Mouse (Mus musculus) midbrain, embryonic 12.5 days (tissue): ENCODE results near the gene Polr1c. TPM values are rescaled to one million over a fixed set of nuclear protein-coding genes. Genes with fewer than 3 reads are reported as not detected.
A peak's percentile ranks its signal among the peaks of the same experiment; 100 is the strongest.

Experiments used
- ATAC-seq: fragments of 200-750 bp; cut with Nextera tagmentation; 2 replicates; pipeline ENCODE4 v1.8.0; 2017; ENCODE audit warnings: low read depth, moderate TSS enrichment, moderate library complexity; ENCODE audit not compliant: low FRiP score
- H3K27ac ChIP-seq: fragments of 300-500 bp; sonication (generic); replicated peaks from 2 replicates; pipeline ENCODE4 v1.5.1; 2016; ENCODE audit warnings: mild to moderate bottlenecking
- H3K27me3 ChIP-seq: fragments of 300-500 bp; sonication (generic); 2 replicates; pipeline ENCODE4 v1.6.1; 2016; ENCODE audit warnings: mild to moderate bottlenecking
- H3K36me3 ChIP-seq: fragments of 300-500 bp; sonication (generic); 2 replicates; pipeline ENCODE4 v1.6.1; 2016
- H3K4me1 ChIP-seq: fragments of 300-500 bp; sonication (generic); 2 replicates; pipeline ENCODE4 v1.6.1; 2016
- H3K4me2 ChIP-seq: fragments of 300-500 bp; sonication (generic); replicated peaks from 2 replicates; pipeline ENCODE4 v1.6.1; 2016; ENCODE audit warnings: mild to moderate bottlenecking, moderate library complexity
- H3K4me3 ChIP-seq: fragments of 300-500 bp; sonication (generic); 2 replicates; pipeline ENCODE4 v1.5.1; 2016; ENCODE audit warnings: mild to moderate bottlenecking
- H3K9ac ChIP-seq: fragments of 300-500 bp; sonication (generic); replicated peaks from 2 replicates; pipeline ENCODE4 v1.6.1; 2016; ENCODE audit warnings: mild to moderate bottlenecking, moderate library complexity
- H3K9me3 ChIP-seq: fragments of 300-500 bp; sonication (generic); 2 replicates; pipeline ENCODE4 v1.6.1; 2016; ENCODE audit warnings: mild to moderate bottlenecking
- WGBS: fragments of 180-500 bp; shearing (Covaris S2); methylation state at CpG from one replicate; pipeline ENCODE4 v1.1.7; 2016; 5-methylcytosine and 5-hydroxymethylcytosine counted together
- polyA plus RNA-seq: library from polyadenylated mRNA; unstranded; fragments of >200 nt; fragmentation: Nextera tagmentation; extraction: Ambion mirVana; gene quantifications from 2 replicates; pipeline ENCODE4 v1.2.1, GENCODE M21; 2016

Polr1c gene
- polyA plus RNA-seq, 1 experiment from 2014 or later = 96.6 TPM

- Histone ChIP-seq H3K27ac (no peak overlapping the region), H3K4me3 (no peak overlapping the region), H3K9ac (no peak overlapping the region), H3K27me3 (no peaks in the 10 kb centered on the region), H3K36me3 (peaks cover 60% of the 10 kb centered on the region), H3K9me3 (no peaks in the 10 kb centered on the region), H3K4me1 (no peaks in the 10 kb centered on the region), H3K4me2 (no peak overlapping the region)
- 95% methylated on average over 10 of the region's 10 CpGs for WGBS
- ATAC-seq = no peak
These were observed 27.7 kb upstream of the Polr1c start for GRCm38 (mm10) chr17:46275506-46275905.

GRCm38 (mm10) chr17:46275034-46275433, 27.2 kb upstream of the Polr1c start:
- Histone ChIP-seq H3K9me3 (no peaks in the 10 kb centered on the region), H3K9ac (no peak overlapping the region), H3K4me2 (no peak overlapping the region), H3K4me1 (no peaks in the 10 kb centered on the region), H3K27ac (no peak overlapping the region), H3K27me3 (no peaks in the 10 kb centered on the region), H3K4me3 (no peak overlapping the region), H3K36me3 (peaks cover 61% of the 10 kb centered on the region)
- WGBS = 82% methylated on average over 6 of the region's 6 CpGs
- ATAC-seq = no peak

- no peak for ATAC-seq
- Histone ChIP-seq H3K9ac (no peak overlapping the region), H3K4me1 (no peaks in the 10 kb centered on the region), H3K4me2 (no peak overlapping the region), H3K27me3 (no peaks in the 10 kb centered on the region), H3K36me3 (peaks cover 62% of the 10 kb centered on the region), H3K27ac (no peak overlapping the region), H3K4me3 (no peak overlapping the region), H3K9me3 (no peaks in the 10 kb centered on the region)
- 77% methylated on average over 6 of the region's 6 CpGs for WGBS
These were observed 26.6 kb upstream of the Polr1c start for GRCm38 (mm10) chr17:46274465-46274864.

GRCm38 (mm10) chr17:46273803-46274236, 26.0 kb upstream of the Polr1c start:
- H3K4me2 ChIP-seq = no peak overlapping the region
- no peaks in the 10 kb centered on the region for H3K27me3 ChIP-seq
- no peak overlapping the region for H3K9ac ChIP-seq
- H3K9me3 ChIP-seq = no peaks in the 10 kb centered on the region
- H3K36me3 ChIP-seq = peaks cover 60% of the 10 kb centered on the region
- ATAC-seq = no peak
- H3K4me1 ChIP-seq = no peaks in the 10 kb centered on the region
- 74% methylated on average over 1 of the region's 1 CpGs for WGBS
- no peak overlapping the region for H3K27ac ChIP-seq
- no peak overlapping the region for H3K4me3 ChIP-seq

- no peaks in the 10 kb centered on the region for H3K9me3 ChIP-seq
- 0 out of 2 replicates have a peak overlapping the region, but pooled peaks have one; percentile 11 for H3K9ac ChIP-seq
- H3K36me3 ChIP-seq = peaks cover 58% of the 10 kb centered on the region
- H3K4me1 ChIP-seq = no peaks in the 10 kb centered on the region
- no peak overlapping the region for H3K4me2 ChIP-seq
- no peak for ATAC-seq
- H3K27ac ChIP-seq = no peak overlapping the region
- WGBS = 90% methylated on average over 5 of the region's 5 CpGs
- no peaks in the 10 kb centered on the region for H3K27me3 ChIP-seq
- no peak overlapping the region for H3K4me3 ChIP-seq
These were observed 24.8 kb upstream of the Polr1c start for GRCm38 (mm10) chr17:46272675-46273074.

- Histone ChIP-seq H3K9ac (peak overlapping the region; percentile 15; the same call in 1 of the 2 replicates), H3K4me2 (no peak overlapping the region), H3K27ac (no peak overlapping the region), H3K27me3 (no peaks in the 10 kb centered on the region), H3K4me1 (no peaks in the 10 kb centered on the region), H3K36me3 (peaks cover 59% of the 10 kb centered on the region), H3K4me3 (no peak overlapping the region), H3K9me3 (no peaks in the 10 kb centered on the region)
- WGBS = 89% methylated on average over 2 of the region's 2 CpGs
- no peak for ATAC-seq
These were observed 24.2 kb upstream of the Polr1c start for GRCm38 (mm10) chr17:46272058-46272457.

GRCm38 (mm10) chr17:46269771-46270534, 22.1 kb upstream of the Polr1c start:
- no peak overlapping the region for H3K4me3 ChIP-seq
- WGBS = 90% methylated on average over 19 of the region's 19 CpGs
- H3K9ac ChIP-seq = no peak overlapping the region

GRCm38 (mm10) chr17:46268026-46268720, 20.3 kb upstream of the Polr1c start:
- H3K36me3 ChIP-seq = peaks cover 77% of the 10 kb centered on the region
- no peak overlapping the region for H3K9ac ChIP-seq
- no peaks in the 10 kb centered on the region for H3K27me3 ChIP-seq
- H3K27ac ChIP-seq = no peak overlapping the region
- H3K4me1 ChIP-seq = no peaks in the 10 kb centered on the region
- WGBS = 81% methylated on average over 10 of the region's 10 CpGs
- H3K4me2 ChIP-seq = no peak overlapping the region
- ATAC-seq = no peak
- no peaks in the 10 kb centered on the region for H3K9me3 ChIP-seq
- H3K4me3 ChIP-seq = no peak overlapping the region

More at GRCm38 (mm10) chr17:46269771-46270534, 22.1 kb upstream of the Polr1c start:
- no peak for ATAC-seq
- no peaks in the 10 kb centered on the region for H3K4me1 ChIP-seq
- peaks cover 69% of the 10 kb centered on the region for H3K36me3 ChIP-seq
- no peak overlapping the region for H3K27ac ChIP-seq
- H3K4me2 ChIP-seq = no peak overlapping the region
- H3K9me3 ChIP-seq = no peaks in the 10 kb centered on the region
- H3K27me3 ChIP-seq = no peaks in the 10 kb centered on the region

GRCm38 (mm10) chr17:46267511-46267910, 19.7 kb upstream of the Polr1c start:
- 83% methylated on average over 7 of the region's 7 CpGs for WGBS
- Histone ChIP-seq H3K27ac (no peak overlapping the region), H3K4me1 (no peaks in the 10 kb centered on the region), H3K4me2 (no peak overlapping the region), H3K9ac (no peak overlapping the region), H3K27me3 (no peaks in the 10 kb centered on the region), H3K36me3 (peaks cover 80% of the 10 kb centered on the region), H3K4me3 (no peak overlapping the region), H3K9me3 (no peaks in the 10 kb centered on the region)
- ATAC-seq = no peak

- H3K36me3 ChIP-seq = peaks cover 82% of the 10 kb centered on the region
These were observed 19.1 kb upstream of the Polr1c start for GRCm38 (mm10) chr17:46266986-46267385.

GRCm38 (mm10) chr17:46265918-46266618, 18.2 kb upstream of the Polr1c start:
- no peaks in the 10 kb centered on the region for H3K4me1 ChIP-seq
- no peak overlapping the region for H3K27ac ChIP-seq
- 26% methylated on average over 14 of the region's 14 CpGs for WGBS
- ATAC-seq = 0 out of 2 replicates have a peak, but pooled peaks have one; percentile 27
- H3K9ac ChIP-seq = no peak overlapping the region
- no peak overlapping the region for H3K4me2 ChIP-seq
- peaks cover 83% of the 10 kb centered on the region for H3K36me3 ChIP-seq
- H3K9me3 ChIP-seq = no peaks in the 10 kb centered on the region
- H3K4me3 ChIP-seq = no peak overlapping the region
- no peaks in the 10 kb centered on the region for H3K27me3 ChIP-seq

More at GRCm38 (mm10) chr17:46266986-46267385, 19.1 kb upstream of the Polr1c start:
- 71% methylated on average over 6 of the region's 6 CpGs for WGBS
- no peaks in the 10 kb centered on the region for H3K4me1 ChIP-seq
- no peak for ATAC-seq
- H3K9me3 ChIP-seq = no peaks in the 10 kb centered on the region
- no peak overlapping the region for H3K4me3 ChIP-seq
- no peaks in the 10 kb centered on the region for H3K27me3 ChIP-seq
- no peak overlapping the region for H3K9ac ChIP-seq
- H3K27ac ChIP-seq = no peak overlapping the region
- H3K4me2 ChIP-seq = no peak overlapping the region

- Histone ChIP-seq H3K27ac (no peak overlapping the region), H3K4me2 (no peak overlapping the region), H3K9ac (no peak overlapping the region), H3K9me3 (no peaks in the 10 kb centered on the region), H3K4me1 (no peaks in the 10 kb centered on the region), H3K4me3 (no peak overlapping the region), H3K36me3 (peaks cover 83% of the 10 kb centered on the region), H3K27me3 (no peaks in the 10 kb centered on the region)
- 87% methylated on average over 12 of the region's 12 CpGs for WGBS
- no peak for ATAC-seq
These were observed 17.6 kb upstream of the Polr1c start for GRCm38 (mm10) chr17:46265502-46265901.
